Mouse (Mus musculus) heart, adult 11 months (tissue): Measurements from ENCODE around the gene Scmh1.

Source experiments
- DNase-seq: peaks from one replicate; pipeline ENCODE4 v3.0.0; 2022

Scmh1 gene

DNA sequence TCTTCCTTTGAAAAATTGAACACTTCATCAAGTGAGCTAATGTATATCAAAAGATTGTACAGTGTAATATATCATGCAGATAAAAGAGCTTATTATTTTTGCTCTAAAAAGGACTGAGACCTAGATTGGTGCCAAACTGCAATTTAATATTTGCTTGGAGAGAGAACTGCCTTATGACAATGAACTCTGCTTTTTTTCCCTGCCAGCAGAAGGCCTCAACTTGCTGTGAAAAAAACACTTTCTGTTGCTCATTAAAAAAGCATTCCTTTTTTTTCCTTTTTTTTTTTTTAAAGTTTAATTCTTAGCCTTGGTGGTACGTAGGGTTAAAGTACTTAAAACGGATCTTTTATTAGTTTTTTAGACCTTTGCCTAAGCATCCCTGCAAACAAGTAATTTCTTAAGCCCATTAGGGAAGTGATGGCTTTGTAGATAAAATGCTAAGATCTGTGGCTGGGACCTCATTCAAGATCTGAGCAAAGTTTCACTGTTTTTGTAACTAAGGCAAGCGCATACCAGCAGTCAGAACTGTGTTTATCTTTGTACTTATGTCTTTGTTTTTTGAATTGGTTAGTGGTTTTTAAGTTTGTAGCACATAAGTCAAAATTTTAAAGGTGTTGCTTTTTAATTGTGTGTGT is 1.7 kb downstream of the Scmh1 start:
- peak; percentile 79 for DNase-seq

DNA sequence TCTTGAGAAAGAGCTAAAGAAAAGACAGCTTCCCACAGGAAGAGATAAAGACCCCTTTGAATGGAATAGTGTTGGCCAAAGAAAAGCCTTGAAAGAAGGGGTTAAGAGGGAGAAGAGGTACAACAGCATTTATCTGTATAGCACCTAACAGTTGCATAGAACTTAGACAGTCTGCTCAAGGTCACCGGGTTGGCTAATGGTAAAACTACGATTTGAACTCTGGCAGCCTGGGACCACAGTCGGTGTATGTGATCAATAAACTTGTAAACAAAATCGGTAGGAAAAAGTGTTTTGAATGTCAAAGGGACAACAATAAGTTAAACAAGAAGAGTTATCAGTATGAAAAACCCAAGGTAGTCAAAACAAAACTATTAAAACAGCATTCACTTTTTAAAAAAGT is 13.0 kb downstream of the Scmh1 start:
- no peak for DNase-seq

GRCm38 (mm10) chr4:120420193-120420592 is 15.1 kb downstream of the Scmh1 start:
- peak; percentile 69 for DNase-seq

DNA sequence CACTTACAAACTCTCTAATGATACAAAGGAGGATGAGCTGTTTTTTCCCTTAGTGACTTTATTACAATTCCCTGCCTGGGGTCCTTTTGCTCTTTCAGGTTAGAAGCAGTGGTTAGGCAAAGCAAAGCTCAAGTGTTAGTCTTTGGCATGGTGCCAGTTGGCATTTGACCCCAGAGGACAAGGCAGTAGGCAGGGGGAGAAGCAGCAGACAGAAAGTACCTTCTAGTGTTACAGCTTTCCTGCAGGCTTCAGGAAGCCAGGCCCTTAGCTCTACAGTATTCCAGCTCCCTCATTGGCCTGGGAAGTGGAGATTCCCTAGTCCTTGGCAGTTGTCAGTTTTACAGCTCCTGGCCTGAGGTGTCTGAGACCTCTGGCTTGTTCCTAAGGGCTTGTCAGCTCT is 15.6 kb downstream of the Scmh1 start:
- peak; percentile 88 for DNase-seq

GRCm38 (mm10) chr4:120430601-120431000 is 25.5 kb downstream of the Scmh1 start:
- DNase-seq, result no peak

DNA sequence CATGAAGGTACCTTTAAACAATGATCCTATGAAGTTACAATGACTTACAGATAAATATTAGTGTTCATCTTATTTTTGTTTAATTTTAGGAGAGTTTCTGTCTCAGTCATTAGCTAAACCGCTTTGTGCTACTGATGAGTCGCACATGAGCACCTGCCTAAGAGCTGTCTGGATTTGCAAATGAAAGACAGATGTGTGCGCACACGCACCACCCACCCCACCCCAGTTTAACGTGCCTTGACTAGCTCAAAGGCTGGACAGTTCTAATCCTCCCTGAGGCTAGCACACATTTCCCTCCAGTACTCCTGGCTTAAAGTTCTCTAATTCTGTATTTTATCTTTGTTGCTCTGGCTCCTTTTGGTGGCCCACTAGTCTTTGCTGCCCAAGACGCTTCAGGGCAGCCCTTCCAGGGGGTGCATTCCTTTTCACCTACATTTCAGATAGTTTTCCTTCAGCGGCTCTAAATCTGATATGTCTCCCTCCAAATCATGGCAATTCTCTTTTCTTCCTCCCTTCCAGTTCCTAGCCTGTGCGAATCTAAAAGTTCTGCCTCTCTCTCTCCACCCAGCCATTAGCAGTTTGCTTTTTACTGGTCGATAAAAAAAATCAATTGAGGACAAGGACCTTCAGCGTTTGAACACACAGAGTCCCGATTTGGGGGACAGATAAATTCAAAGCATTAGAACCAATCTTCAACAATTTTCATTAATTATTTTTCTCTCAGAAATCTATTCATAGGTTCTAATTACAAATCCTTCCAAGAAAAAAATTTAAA is 27.7 kb downstream of the Scmh1 start:
- DNase-seq, result no peak

DNA sequence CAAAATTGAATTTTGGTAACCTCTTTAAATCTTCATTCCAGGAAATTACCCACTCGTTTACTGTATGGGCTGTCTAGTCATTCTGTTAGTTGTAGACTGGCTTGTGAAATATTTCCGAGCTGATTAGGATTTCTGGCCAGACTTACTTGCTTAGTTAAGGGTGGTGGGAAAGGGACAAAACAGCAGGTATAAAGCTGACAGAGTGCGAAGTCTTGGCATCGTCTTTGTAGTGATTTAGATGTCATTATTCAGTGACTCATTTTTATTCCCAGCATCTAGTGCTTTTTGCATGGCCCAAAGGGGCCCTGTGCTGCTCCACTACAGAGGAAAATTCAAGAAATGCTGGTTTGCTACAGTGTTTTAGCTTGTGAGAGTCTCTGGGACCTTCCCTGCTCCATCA is 56.7 kb downstream of the Scmh1 start:
- DNase-seq, result no peak

- DNase-seq, result no peak
Observed at GRCm38 (mm10) chr4:120472946-120473345, 67.9 kb downstream of the Scmh1 start.

DNA sequence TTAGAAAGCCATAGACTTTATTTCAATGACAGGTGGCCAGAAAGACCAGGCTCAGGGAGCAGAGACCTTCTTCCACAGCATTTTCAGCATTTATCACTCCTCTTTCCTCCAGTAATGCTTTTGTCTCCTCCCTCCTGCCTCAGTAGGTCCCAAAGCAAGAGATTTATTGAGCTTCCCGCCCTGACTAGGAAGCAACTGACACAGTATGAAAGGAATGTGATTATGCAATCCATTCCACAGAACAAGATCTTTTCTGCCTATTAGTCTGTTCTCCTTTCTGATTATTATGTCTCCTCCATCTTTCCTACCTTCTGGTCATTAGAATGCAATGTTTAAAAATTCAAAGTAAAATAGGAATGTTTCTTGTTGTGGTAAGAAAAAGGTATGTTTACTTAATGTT is 82.6 kb downstream of the Scmh1 start:
- no peak for DNase-seq

DNA sequence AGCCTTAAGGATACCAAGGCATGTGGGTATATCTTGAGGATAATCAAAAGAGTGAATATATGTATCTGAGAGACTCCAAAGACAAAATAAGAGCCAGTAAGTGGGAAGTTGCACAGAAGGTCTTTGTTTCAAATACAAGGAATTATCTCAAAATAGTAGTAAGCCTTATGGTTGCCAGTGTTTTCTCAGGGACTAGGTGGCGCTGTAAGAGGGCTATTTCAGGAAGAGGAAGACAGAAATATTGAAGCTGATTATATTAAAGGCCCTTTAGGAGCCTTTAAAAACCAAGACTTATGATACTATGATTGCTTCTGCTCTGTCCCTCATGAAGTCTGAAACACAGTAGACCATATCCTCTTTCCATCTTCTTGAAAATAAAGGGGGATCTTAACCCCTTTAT is 101.9 kb downstream of the Scmh1 start:
- DNase-seq, result no peak

DNA sequence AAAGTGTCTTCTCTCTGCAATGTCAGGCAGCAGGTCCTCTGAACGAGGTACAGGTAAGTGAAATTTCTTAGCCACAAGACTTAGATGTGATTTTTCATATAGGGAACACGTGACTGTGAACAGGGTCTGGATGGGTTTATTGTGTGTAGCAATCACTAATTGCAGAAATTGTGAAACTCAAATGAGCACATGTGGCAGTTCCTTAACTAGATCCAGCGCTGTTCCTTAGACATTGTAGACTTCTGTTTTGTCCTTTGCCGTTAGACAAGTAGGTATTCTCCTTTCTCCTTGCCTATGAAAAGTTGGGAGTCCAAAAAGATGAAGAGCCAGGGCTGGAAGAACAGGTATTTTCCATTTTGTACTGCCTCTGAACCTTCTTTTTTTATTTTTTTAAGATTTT is 106.1 kb downstream of the Scmh1 start:
- no peak for DNase-seq

DNA sequence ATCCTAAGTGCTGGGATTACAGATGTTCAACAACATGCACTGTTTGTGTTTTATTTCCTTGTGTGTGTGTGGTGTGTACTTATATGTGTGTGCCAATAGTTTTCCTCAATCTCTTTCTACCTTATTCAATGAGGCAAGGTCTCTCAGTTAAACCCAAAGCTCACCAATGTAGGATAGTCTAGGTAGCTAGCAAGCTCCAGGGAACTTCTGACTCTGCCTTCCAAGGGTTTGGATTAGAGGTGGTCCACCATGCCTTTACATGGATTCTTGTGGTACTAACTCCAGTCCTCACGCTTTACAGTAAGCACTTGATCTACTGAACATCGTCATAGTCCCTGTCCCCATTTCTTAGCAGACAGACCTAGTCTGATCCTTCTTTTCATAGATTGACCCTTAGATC is 109.3 kb downstream of the Scmh1 start:
- DNase-seq, result peak; percentile 62

- peak; percentile 83 for DNase-seq
Observed at GRCm38 (mm10) chr4:120516491-120516890, 111.4 kb downstream of the Scmh1 start.

DNA sequence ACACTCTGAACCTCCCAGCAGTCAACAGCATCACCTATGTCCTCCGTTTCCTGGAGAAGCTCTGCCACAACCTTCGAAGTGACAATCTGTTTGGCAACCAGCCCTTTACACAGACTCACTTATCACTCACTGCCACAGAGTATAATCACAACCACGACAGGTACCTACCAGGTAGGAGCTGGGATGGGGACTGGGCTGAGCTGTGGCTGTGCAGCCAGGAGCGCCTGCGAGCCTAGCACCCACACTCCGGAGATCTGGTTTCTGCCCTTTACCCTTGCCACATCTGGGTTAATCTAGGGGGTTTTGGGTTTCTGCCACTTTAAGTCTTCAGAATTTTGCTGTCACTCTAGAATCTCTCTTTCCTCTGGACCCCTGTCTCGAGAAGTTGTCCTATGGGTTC is 111.8 kb downstream of the Scmh1 start:
- no peak for DNase-seq

GRCm38 (mm10) chr4:120517335-120517734 is 112.3 kb downstream of the Scmh1 start:
- DNase-seq, result peak; percentile 93

GRCm38 (mm10) chr4:120521761-120522160 is 116.7 kb downstream of the Scmh1 start:
- DNase-seq, result peak; percentile 53

GRCm38 (mm10) chr4:120522351-120522750 is 117.3 kb downstream of the Scmh1 start:
- DNase-seq, result peak; percentile 78

- DNase-seq, result peak; percentile 56
Observed at GRCm38 (mm10) chr4:120523092-120523491, 118.0 kb downstream of the Scmh1 start.

DNA sequence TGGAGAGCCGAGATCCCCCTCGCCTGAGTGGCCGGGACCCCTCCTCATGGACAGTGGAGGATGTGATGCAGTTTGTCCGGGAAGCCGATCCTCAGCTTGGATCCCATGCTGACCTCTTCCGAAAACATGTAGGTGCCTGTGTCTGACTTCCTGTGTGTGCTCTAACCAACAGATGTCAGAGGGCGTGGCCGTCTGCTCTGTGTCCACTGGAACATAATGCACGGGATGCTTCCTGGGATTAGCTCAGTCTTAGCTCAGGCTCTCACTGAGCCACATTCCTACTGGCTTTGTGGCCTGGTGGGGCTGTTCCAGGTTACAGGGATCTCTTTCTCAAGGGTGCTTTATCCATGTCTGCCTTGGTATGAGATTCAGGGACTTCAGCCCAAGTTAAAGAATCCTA is 123.1 kb downstream of the Scmh1 start:
- peak; percentile 94 for DNase-seq

GRCm38 (mm10) chr4:120531986-120532385 is 126.9 kb downstream of the Scmh1 start, which contains the start of gene Slfnl1:
Gene Slfnl1 (plus strand): TSS chr4:120532231.
- no peak for DNase-seq

DNA sequence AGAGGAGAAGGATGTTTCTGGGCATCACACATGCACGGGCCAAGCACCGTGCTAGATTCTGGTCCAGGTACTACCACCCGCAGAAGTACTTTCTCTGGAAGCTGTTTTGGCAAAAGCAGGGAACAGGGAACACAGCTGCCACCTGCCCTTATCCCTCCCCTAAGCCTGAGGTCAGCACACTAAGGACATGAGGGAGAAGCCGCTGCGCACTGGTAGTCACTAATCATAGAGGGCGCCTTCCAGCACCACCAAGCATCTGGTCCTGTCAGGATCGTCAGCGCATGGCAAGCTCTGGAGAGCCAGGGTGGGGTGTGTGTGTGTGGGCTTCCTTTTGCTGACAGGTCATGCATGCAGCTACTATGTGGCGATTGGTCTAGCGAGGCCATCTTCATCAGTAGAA is 133.6 kb downstream of the Scmh1 start:
- peak; percentile 67 for DNase-seq

- no peak for DNase-seq
Observed at GRCm38 (mm10) chr4:120544896-120545295, 139.8 kb downstream of the Scmh1 start.

GRCm38 (mm10) chr4:120556592-120556991 is 151.5 kb downstream of the Scmh1 start:
- peak; percentile 75 for DNase-seq

- no peak for DNase-seq
Observed at GRCm38 (mm10) chr4:120565726-120566125, 160.6 kb downstream of the Scmh1 start.

DNA sequence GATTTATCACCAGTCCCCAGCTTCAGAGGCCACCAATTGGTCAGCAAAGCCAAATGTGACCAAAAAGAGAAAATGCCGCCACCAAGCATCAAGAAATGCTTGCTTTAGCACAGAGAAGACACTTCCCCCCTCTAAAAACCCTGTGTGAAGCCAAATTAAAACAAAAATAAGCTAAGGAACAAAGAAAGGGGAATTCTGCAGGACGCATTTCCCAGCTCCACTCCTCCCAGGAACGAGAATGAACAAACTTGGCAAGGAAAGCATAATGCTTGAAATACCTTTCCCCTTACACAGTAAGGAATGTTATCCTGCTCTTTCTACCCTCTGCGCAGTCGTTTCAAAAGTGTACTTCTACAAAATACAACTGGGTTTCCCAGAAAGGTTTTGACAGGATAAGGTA is 162.9 kb downstream of the Scmh1 start:
- peak; percentile 91 for DNase-seq
